Mouse (Mus musculus): ENCODE results near the gene Shroom2. TPM values are rescaled to one million over a fixed set of nuclear protein-coding genes. Genes with fewer than 3 reads are reported as not detected.
A peak's percentile ranks its signal among the peaks of the same experiment; 100 is the strongest.

The Shroom2 gene
- 6.6 and 7.3 TPM in 2 replicates for polyA plus RNA-seq (2016; fragmentation: Nextera tagmentation; extraction: Ambion mirVana)

- H3K4me1 ChIP-seq (replicated peaks), result no peaks in the 10 kb centered on the region
- H3K9ac ChIP-seq (replicated peaks), result peak within 1 kb of the TSS; percentile 61
- peak within 1 kb of the TSS; percentile 41; the same call in 1 of the 2 replicates for H3K27ac ChIP-seq
- H3K27me3 ChIP-seq, result peaks cover 34% of the 10 kb centered on the region
- WGBS, result 20% methylated on average over 55 of the region's 55 CpGs
- H3K4me3 ChIP-seq (replicated peaks), result peak within 1 kb of the TSS; percentile 59
- no peaks in the 10 kb centered on the region for H3K9me3 ChIP-seq
- peak within 1 kb of the TSS; percentile 60 for H3K4me2 ChIP-seq
- ATAC-seq (ENCODE audit: insufficient number of reproducible peaks, insufficient read depth, low FRiP score, low TSS enrichment, low read depth), result peak; percentile 75
- H3K36me3 ChIP-seq, result no peaks in the 10 kb centered on the region
These were observed at the start of gene Shroom2 for GRCm38 (mm10) chrX:152768891-152769599. Gene Shroom2, minus strand, starts transcription at chrX:152769465.

- Histone ChIP-seq H3K4me1 (replicated peaks) (no peaks in the 10 kb centered on the region), H3K4me3 (replicated peaks) (no peak overlapping the region), H3K4me2 (no peak overlapping the region), H3K27ac (no peak overlapping the region), H3K9ac (replicated peaks) (no peak overlapping the region), H3K36me3 (no peaks in the 10 kb centered on the region), H3K27me3 (0 out of 2 replicates have a peak, but pooled peaks cover 2% of the 10 kb centered on the region), H3K9me3 (no peaks in the 10 kb centered on the region)
- ATAC-seq (ENCODE audit: insufficient number of reproducible peaks, insufficient read depth, low FRiP score, low TSS enrichment, low read depth), result no peak
These were observed 49.7 kb upstream of the Shroom2 start for GRCm38 (mm10) chrX:152818996-152819395.

- Histone ChIP-seq H3K4me2 (no peak overlapping the region), H3K27ac (no peak overlapping the region), H3K9me3 (no peaks in the 10 kb centered on the region), H3K4me3 (replicated peaks) (no peak overlapping the region), H3K36me3 (no peaks in the 10 kb centered on the region), H3K4me1 (replicated peaks) (no peaks in the 10 kb centered on the region), H3K9ac (replicated peaks) (no peak overlapping the region), H3K27me3 (no peaks in the 10 kb centered on the region)
- no peak for ATAC-seq (ENCODE audit: insufficient number of reproducible peaks, insufficient read depth, low FRiP score, low TSS enrichment, low read depth)
- WGBS, result 75% methylated on average over 3 of the region's 3 CpGs
These were observed 44.1 kb upstream of the Shroom2 start for GRCm38 (mm10) chrX:152813339-152813738.

GRCm38 (mm10) chrX:152805317-152805716 lies 36.1 kb upstream of the Shroom2 start:
- no peak for ATAC-seq (ENCODE audit: insufficient number of reproducible peaks, insufficient read depth, low FRiP score, low TSS enrichment, low read depth)
- no peaks in the 10 kb centered on the region for H3K9me3 ChIP-seq
- peaks cover 6% of the 10 kb centered on the region for H3K27me3 ChIP-seq

GRCm38 (mm10) chrX:152788611-152789010 lies 19.3 kb upstream of the Shroom2 start:
- ATAC-seq (ENCODE audit: insufficient number of reproducible peaks, insufficient read depth, low FRiP score, low TSS enrichment, low read depth), result no peak
- no peaks in the 10 kb centered on the region for H3K4me1 ChIP-seq (replicated peaks)
- H3K27me3 ChIP-seq, result peaks cover 23% of the 10 kb centered on the region
- no peak overlapping the region for H3K4me2 ChIP-seq
- 81% methylated on average over 2 of the region's 2 CpGs for WGBS
- H3K27ac ChIP-seq, result no peak overlapping the region
- H3K9ac ChIP-seq (replicated peaks), result no peak overlapping the region
- no peaks in the 10 kb centered on the region for H3K36me3 ChIP-seq
- H3K9me3 ChIP-seq, result no peaks in the 10 kb centered on the region
- H3K4me3 ChIP-seq (replicated peaks), result no peak overlapping the region

More at GRCm38 (mm10) chrX:152805317-152805716, 36.1 kb upstream of the Shroom2 start:
- H3K4me2 ChIP-seq, result no peak overlapping the region
- H3K4me1 ChIP-seq (replicated peaks), result no peaks in the 10 kb centered on the region
- no peak overlapping the region for H3K9ac ChIP-seq (replicated peaks)
- no peaks in the 10 kb centered on the region for H3K36me3 ChIP-seq
- no peak overlapping the region for H3K4me3 ChIP-seq (replicated peaks)
- no peak overlapping the region for H3K27ac ChIP-seq

GRCm38 (mm10) chrX:152788129-152788528 lies 18.9 kb upstream of the Shroom2 start:
- H3K4me3 ChIP-seq (replicated peaks), result no peak overlapping the region
- ATAC-seq (ENCODE audit: insufficient number of reproducible peaks, insufficient read depth, low FRiP score, low TSS enrichment, low read depth), result no peak
- H3K27me3 ChIP-seq, result peaks cover 23% of the 10 kb centered on the region
- no peaks in the 10 kb centered on the region for H3K9me3 ChIP-seq
- no peaks in the 10 kb centered on the region for H3K36me3 ChIP-seq
- H3K9ac ChIP-seq (replicated peaks), result no peak overlapping the region
- no peak overlapping the region for H3K4me2 ChIP-seq
- WGBS, result 81% methylated on average over 1 of the region's 1 CpGs
- H3K27ac ChIP-seq, result no peak overlapping the region
- no peaks in the 10 kb centered on the region for H3K4me1 ChIP-seq (replicated peaks)

GRCm38 (mm10) chrX:152781720-152782403 lies 12.6 kb upstream of the Shroom2 start, which contains the start of gene Gpr143:
Gene Gpr143, plus strand, starts transcription at chrX:152781921.
- Histone ChIP-seq H3K27ac (no peak within 1 kb of the TSS), H3K9ac (replicated peaks) (no peak within 1 kb of the TSS; the same call in 1 of the 2 replicates), H3K36me3 (no peaks in the 10 kb centered on the region), H3K27me3 (peaks cover 20% of the 10 kb centered on the region), H3K4me2 (peak within 1 kb of the TSS; percentile 52), H3K4me3 (replicated peaks) (peak within 1 kb of the TSS; percentile 18), H3K4me1 (replicated peaks) (no peaks in the 10 kb centered on the region), H3K9me3 (no peaks in the 10 kb centered on the region)
- WGBS, result 20% methylated on average over 24 of the region's 26 CpGs
- no peak for ATAC-seq (ENCODE audit: insufficient number of reproducible peaks, insufficient read depth, low FRiP score, low TSS enrichment, low read depth)

- H3K27ac ChIP-seq, result peak overlapping the region; percentile 41; the same call in 1 of the 2 replicates
- H3K4me3 ChIP-seq (replicated peaks), result peak overlapping the region; percentile 59
- peak overlapping the region; percentile 61 for H3K9ac ChIP-seq (replicated peaks)
- peak; percentile 92 for ATAC-seq (ENCODE audit: insufficient number of reproducible peaks, insufficient read depth, low FRiP score, low TSS enrichment, low read depth)
- no peaks in the 10 kb centered on the region for H3K4me1 ChIP-seq (replicated peaks)
- WGBS, result 16% methylated on average over 47 of the region's 48 CpGs
- H3K9me3 ChIP-seq, result no peaks in the 10 kb centered on the region
- H3K36me3 ChIP-seq, result no peaks in the 10 kb centered on the region
- H3K27me3 ChIP-seq, result peaks cover 34% of the 10 kb centered on the region
- H3K4me2 ChIP-seq, result peak overlapping the region; percentile 60
These were observed 414 bp upstream of the Shroom2 start for GRCm38 (mm10) chrX:152769600-152770157.

- H3K9ac ChIP-seq (replicated peaks), result no peak overlapping the region
- ATAC-seq (ENCODE audit: insufficient number of reproducible peaks, insufficient read depth, low FRiP score, low TSS enrichment, low read depth), result no peak
- WGBS, result 52% methylated on average over 2 of the region's 2 CpGs
- peaks cover 20% of the 10 kb centered on the region for H3K27me3 ChIP-seq
- H3K4me3 ChIP-seq (replicated peaks), result no peak overlapping the region
- H3K27ac ChIP-seq, result no peak overlapping the region
- no peaks in the 10 kb centered on the region for H3K36me3 ChIP-seq
- H3K4me1 ChIP-seq (replicated peaks), result no peaks in the 10 kb centered on the region
- H3K9me3 ChIP-seq, result no peaks in the 10 kb centered on the region
- H3K4me2 ChIP-seq, result no peak overlapping the region
These were observed 5.1 kb downstream of the Shroom2 start for GRCm38 (mm10) chrX:152764171-152764570.

- ATAC-seq (ENCODE audit: insufficient number of reproducible peaks, insufficient read depth, low FRiP score, low TSS enrichment, low read depth), result no peak
- Histone ChIP-seq H3K4me2 (no peak overlapping the region), H3K27me3 (peaks cover 9% of the 10 kb centered on the region), H3K9me3 (no peaks in the 10 kb centered on the region), H3K4me3 (replicated peaks) (no peak overlapping the region), H3K9ac (replicated peaks) (no peak overlapping the region), H3K27ac (no peak overlapping the region), H3K36me3 (no peaks in the 10 kb centered on the region), H3K4me1 (replicated peaks) (no peaks in the 10 kb centered on the region)
- WGBS, result 65% methylated on average over 2 of the region's 2 CpGs
These were observed 6.4 kb downstream of the Shroom2 start for GRCm38 (mm10) chrX:152762855-152763254.

GRCm38 (mm10) chrX:152762437-152762836 lies 6.8 kb downstream of the Shroom2 start:
- Histone ChIP-seq H3K4me3 (replicated peaks) (no peak overlapping the region), H3K27ac (no peak overlapping the region)

More at GRCm38 (mm10) chrX:152762437-152762836, 6.8 kb downstream of the Shroom2 start:
- no peak overlapping the region for H3K4me2 ChIP-seq
- no peaks in the 10 kb centered on the region for H3K4me1 ChIP-seq (replicated peaks)
- no peak overlapping the region for H3K9ac ChIP-seq (replicated peaks)
- peaks cover 5% of the 10 kb centered on the region; the same call in 1 of the 2 replicates for H3K27me3 ChIP-seq
- 48% methylated on average over 2 of the region's 2 CpGs for WGBS
- no peaks in the 10 kb centered on the region for H3K36me3 ChIP-seq
- no peak for ATAC-seq (ENCODE audit: insufficient number of reproducible peaks, insufficient read depth, low FRiP score, low TSS enrichment, low read depth)
- H3K9me3 ChIP-seq, result no peaks in the 10 kb centered on the region
